Mouse (Mus musculus) hindbrain, embryonic 16.5 days (tissue): ENCODE measurements around the gene Greb1. TPM values are rescaled to one million over a fixed set of nuclear protein-coding genes. Genes with fewer than 3 reads are reported as not detected.

ENCODE experiments used
- ATAC-seq: fragments of 200-750 bp; cut with Nextera tagmentation; 2 replicates; pipeline ENCODE4 v1.8.0; 2017; ENCODE audit warnings: moderate TSS enrichment, moderate library complexity
- H3K27ac ChIP-seq: fragments of 300-500 bp; sonication (generic); 2 replicates; pipeline ENCODE4 v1.5.1; 2014; ENCODE audit warnings: low read depth, mild to moderate bottlenecking, control low read depth, low read length, moderate library complexity
- H3K27me3 ChIP-seq: fragments of 300-500 bp; sonication (generic); replicated peaks from 2 replicates; pipeline ENCODE4 v1.6.1; 2014; ENCODE audit warnings: low read length; ENCODE audit not compliant: control insufficient read depth, insufficient read depth
- H3K36me3 ChIP-seq: fragments of 300-500 bp; sonication (generic); 2 replicates; pipeline ENCODE4 v1.6.1; 2014; ENCODE audit warnings: mild to moderate bottlenecking, low read length, moderate library complexity, mixed read lengths; ENCODE audit not compliant: control insufficient read depth, insufficient read depth
- H3K4me1 ChIP-seq: fragments of 300-500 bp; sonication (generic); 2 replicates; pipeline ENCODE4 v1.6.1; 2014; ENCODE audit warnings: low read depth, low read length; ENCODE audit not compliant: control insufficient read depth, insufficient read depth
- H3K4me2 ChIP-seq: fragments of 300-500 bp; sonication (generic); 2 replicates; pipeline ENCODE4 v1.6.1; 2014; ENCODE audit warnings: mild to moderate bottlenecking, low read length, control low read depth, moderate library complexity
- H3K4me3 ChIP-seq: fragments of 300-500 bp; sonication (generic); 2 replicates; pipeline ENCODE4 v1.5.1; 2014; ENCODE audit warnings: mild to moderate bottlenecking, low read length, control low read depth, moderate library complexity
- H3K9ac ChIP-seq: fragments of 300-500 bp; sonication (generic); 2 replicates; pipeline ENCODE4 v1.6.1; 2014; ENCODE audit warnings: low read depth, mild to moderate bottlenecking, control low read depth, low read length, moderate library complexity
- H3K9me3 ChIP-seq: fragments of 300-500 bp; sonication (generic); 2 replicates; pipeline ENCODE4 v1.6.1; 2014; ENCODE audit warnings: mild to moderate bottlenecking, low read length, moderate library complexity; ENCODE audit not compliant: control insufficient read depth
- WGBS: fragments of 180-500 bp; shearing (Covaris S2); extraction: QIAGEN DNeasy Blood & Tissue Kit; methylation state at CpG from one replicate; pipeline ENCODE4 v1.1.7; 2014; 5-methylcytosine and 5-hydroxymethylcytosine counted together
- polyA plus RNA-seq: library from polyadenylated mRNA; unstranded; fragments of >200 nt; fragmentation: Nextera tagmentation; extraction: Ambion mirVana; gene quantifications from 2 replicates; pipeline ENCODE4 v1.2.1, GENCODE M21; 2015

Greb1 gene
- polyA plus RNA-seq, 1 experiment from 2014 or later, result 0.51 TPM

GRCm38 (mm10) chr12:16642000-16642399, 158.7 kb downstream of the Greb1 start:
- 70% methylated on average over 5 of the region's 5 CpGs for WGBS

GRCm38 (mm10) chr12:16640075-16640474, 160.6 kb downstream of the Greb1 start:
- no peaks in the 10 kb centered on the region for H3K9me3 ChIP-seq

More at GRCm38 (mm10) chr12:16642000-16642399, 158.7 kb downstream of the Greb1 start:
- H3K4me3 ChIP-seq, result no peak overlapping the region
- no peak overlapping the region for H3K4me2 ChIP-seq
- H3K4me1 ChIP-seq, result peaks cover 7% of the 10 kb centered on the region
- no peaks in the 10 kb centered on the region for H3K9me3 ChIP-seq
- H3K27ac ChIP-seq, result no peak overlapping the region
- H3K27me3 ChIP-seq, result no peaks in the 10 kb centered on the region
- no peak overlapping the region for H3K9ac ChIP-seq
- no peaks in the 10 kb centered on the region for H3K36me3 ChIP-seq
- no peak for ATAC-seq

GRCm38 (mm10) chr12:16639078-16639771, 161.5 kb downstream of the Greb1 start:
- no peak for ATAC-seq
- no peaks in the 10 kb centered on the region for H3K9me3 ChIP-seq
- WGBS, result 76% methylated on average over 12 of the region's 12 CpGs
- H3K27me3 ChIP-seq, result no peaks in the 10 kb centered on the region
- H3K9ac ChIP-seq, result no peak overlapping the region
- H3K36me3 ChIP-seq, result no peaks in the 10 kb centered on the region
- H3K27ac ChIP-seq, result no peak overlapping the region
- H3K4me1 ChIP-seq, result peaks cover 7% of the 10 kb centered on the region
- no peak overlapping the region for H3K4me3 ChIP-seq
- no peak overlapping the region for H3K4me2 ChIP-seq

More at GRCm38 (mm10) chr12:16640075-16640474, 160.6 kb downstream of the Greb1 start:
- no peak overlapping the region for H3K27ac ChIP-seq
- peaks cover 7% of the 10 kb centered on the region for H3K4me1 ChIP-seq
- no peak for ATAC-seq
- 92% methylated on average over 6 of the region's 6 CpGs for WGBS
- H3K27me3 ChIP-seq, result no peaks in the 10 kb centered on the region
- no peak overlapping the region for H3K9ac ChIP-seq
- H3K36me3 ChIP-seq, result no peaks in the 10 kb centered on the region
- no peak overlapping the region for H3K4me3 ChIP-seq
- no peak overlapping the region for H3K4me2 ChIP-seq

- ATAC-seq, result no peak
- H3K27ac ChIP-seq, result no peak overlapping the region
- no peaks in the 10 kb centered on the region for H3K9me3 ChIP-seq
- no peak overlapping the region for H3K9ac ChIP-seq
- no peaks in the 10 kb centered on the region for H3K27me3 ChIP-seq
- no peaks in the 10 kb centered on the region for H3K36me3 ChIP-seq
- no peak overlapping the region for H3K4me2 ChIP-seq
- 79% methylated on average over 6 of the region's 6 CpGs for WGBS
- no peaks in the 10 kb centered on the region for H3K4me1 ChIP-seq
- no peak overlapping the region for H3K4me3 ChIP-seq
Measured at GRCm38 (mm10) chr12:16635816-16636215, 164.9 kb downstream of the Greb1 start.

GRCm38 (mm10) chr12:16634075-16634813, 166.4 kb downstream of the Greb1 start:
- no peak overlapping the region for H3K4me2 ChIP-seq
- H3K36me3 ChIP-seq, result no peaks in the 10 kb centered on the region
- 60% methylated on average over 14 of the region's 14 CpGs for WGBS
- no peak overlapping the region for H3K9ac ChIP-seq
- H3K27me3 ChIP-seq, result no peaks in the 10 kb centered on the region
- peak; percentile 61; the same call in 1 of the 2 replicates for ATAC-seq
- no peak overlapping the region for H3K27ac ChIP-seq
- H3K9me3 ChIP-seq, result no peaks in the 10 kb centered on the region
- H3K4me1 ChIP-seq, result no peaks in the 10 kb centered on the region
- no peak overlapping the region for H3K4me3 ChIP-seq

GRCm38 (mm10) chr12:16633235-16633634, 167.5 kb downstream of the Greb1 start:
- WGBS, result 86% methylated on average over 6 of the region's 6 CpGs
- no peak overlapping the region for H3K9ac ChIP-seq
- H3K27me3 ChIP-seq, result no peaks in the 10 kb centered on the region
- ATAC-seq, result peak; percentile 27; the same call in 1 of the 2 replicates
- no peak overlapping the region for H3K4me2 ChIP-seq
- no peak overlapping the region for H3K4me3 ChIP-seq
- no peaks in the 10 kb centered on the region for H3K4me1 ChIP-seq
- no peak overlapping the region for H3K27ac ChIP-seq
- H3K36me3 ChIP-seq, result no peaks in the 10 kb centered on the region
- no peaks in the 10 kb centered on the region for H3K9me3 ChIP-seq

GRCm38 (mm10) chr12:16631423-16631822, 169.3 kb downstream of the Greb1 start:
- Histone ChIP-seq H3K27me3 (no peaks in the 10 kb centered on the region), H3K4me3 (no peak overlapping the region), H3K4me2 (no peak overlapping the region), H3K9ac (no peak overlapping the region), H3K36me3 (no peaks in the 10 kb centered on the region), H3K4me1 (no peaks in the 10 kb centered on the region), H3K27ac (no peak overlapping the region), H3K9me3 (no peaks in the 10 kb centered on the region)
- ATAC-seq, result no peak
- 64% methylated on average over 2 of the region's 2 CpGs for WGBS

- no peak overlapping the region for H3K4me3 ChIP-seq
- no peaks in the 10 kb centered on the region for H3K27me3 ChIP-seq
- no peak for ATAC-seq
- H3K4me1 ChIP-seq, result no peaks in the 10 kb centered on the region
- WGBS, result 100% methylated on average over 1 of the region's 1 CpGs
- no peak overlapping the region for H3K4me2 ChIP-seq
- H3K27ac ChIP-seq, result no peak overlapping the region
- H3K9ac ChIP-seq, result no peak overlapping the region
- no peaks in the 10 kb centered on the region for H3K36me3 ChIP-seq
- no peaks in the 10 kb centered on the region for H3K9me3 ChIP-seq
Measured at GRCm38 (mm10) chr12:16630866-16631185, 169.9 kb downstream of the Greb1 start.

GRCm38 (mm10) chr12:16630152-16630865, 170.4 kb downstream of the Greb1 start:
- Histone ChIP-seq H3K27me3 (no peaks in the 10 kb centered on the region), H3K27ac (no peak overlapping the region), H3K9ac (no peak overlapping the region), H3K36me3 (no peaks in the 10 kb centered on the region), H3K4me2 (no peak overlapping the region), H3K4me1 (no peaks in the 10 kb centered on the region), H3K9me3 (no peaks in the 10 kb centered on the region), H3K4me3 (no peak overlapping the region)
- ATAC-seq, result no peak
- 57% methylated on average over 7 of the region's 7 CpGs for WGBS
